Mouse (Mus musculus) embryonic facial prominence, embryonic 12.5 days (tissue): ENCODE results near the gene Cradd. TPM values are rescaled to one million over a fixed set of nuclear protein-coding genes. Genes with fewer than 3 reads are reported as not detected.

Source experiments
- ATAC-seq: fragments of 200-750 bp; cut with Nextera tagmentation; 2 replicates; pipeline ENCODE4 v1.8.0; 2017; ENCODE audit not compliant: insufficient number of reproducible peaks, insufficient read depth, low FRiP score, low TSS enrichment
- H3K27ac ChIP-seq: fragments of 300-500 bp; sonication (generic); 2 replicates; pipeline ENCODE4 v1.5.1; 2016; ENCODE audit warnings: mild to moderate bottlenecking
- H3K27me3 ChIP-seq: fragments of 300-500 bp; sonication (generic); 2 replicates; pipeline ENCODE4 v1.6.1; 2016; ENCODE audit warnings: mild to moderate bottlenecking, moderate library complexity
- H3K36me3 ChIP-seq: fragments of 300-500 bp; sonication (generic); 2 replicates; pipeline ENCODE4 v1.6.1; 2016; ENCODE audit warnings: mild to moderate bottlenecking
- H3K4me1 ChIP-seq: fragments of 300-500 bp; sonication (generic); 2 replicates; pipeline ENCODE4 v1.6.1; 2016
- H3K4me2 ChIP-seq: fragments of 300-500 bp; sonication (generic); replicated peaks from 2 replicates; pipeline ENCODE4 v1.6.1; 2016; ENCODE audit warnings: mild to moderate bottlenecking, moderate library complexity
- H3K4me3 ChIP-seq: fragments of 300-500 bp; sonication (generic); 2 replicates; pipeline ENCODE4 v1.5.1; 2016; ENCODE audit warnings: mild to moderate bottlenecking
- H3K9ac ChIP-seq: fragments of 300-500 bp; sonication (generic); 2 replicates; pipeline ENCODE4 v1.6.1; 2016; ENCODE audit warnings: mild to moderate bottlenecking, moderate library complexity
- H3K9me3 ChIP-seq: fragments of 300-500 bp; sonication (generic); 2 replicates; pipeline ENCODE4 v1.6.1; 2016; ENCODE audit warnings: mild to moderate bottlenecking, moderate library complexity
- WGBS: fragments of 180-500 bp; shearing (Covaris S2); methylation state at CpG from one replicate; pipeline ENCODE4 v1.1.7; 2016; 5-methylcytosine and 5-hydroxymethylcytosine counted together
- polyA plus RNA-seq: library from polyadenylated mRNA; unstranded; fragments of >200 nt; fragmentation: Nextera tagmentation; extraction: Ambion mirVana; gene quantifications from 2 replicates; pipeline ENCODE4 v1.2.1, GENCODE M21; 2016

Gene Cradd
- polyA plus RNA-seq, 1 experiment from 2014 or later, result 14.1 TPM

- WGBS, result 2% methylated on average over 37 of the region's 37 CpGs
- H3K4me1 ChIP-seq, result peaks cover 25% of the 10 kb centered on the region
- peak overlapping the region; percentile 55 for H3K9ac ChIP-seq
- no peak for ATAC-seq
- H3K4me3 ChIP-seq, result peak overlapping the region; percentile 38
- H3K9me3 ChIP-seq, result no peaks in the 10 kb centered on the region
- H3K27ac ChIP-seq, result peak overlapping the region; percentile 55
- H3K36me3 ChIP-seq, result no peaks in the 10 kb centered on the region
- H3K27me3 ChIP-seq, result no peaks in the 10 kb centered on the region
- peak overlapping the region; percentile 80 for H3K4me2 ChIP-seq
Measured at GRCm38 (mm10) chr10:95264485-95265321, 59.2 kb downstream of the Cradd start.

- H3K9ac ChIP-seq, result no peak overlapping the region
- no peak for ATAC-seq
- H3K4me3 ChIP-seq, result no peak overlapping the region
- 20% methylated on average over 11 of the region's 11 CpGs for WGBS
- H3K4me1 ChIP-seq, result peaks cover 25% of the 10 kb centered on the region
- H3K27ac ChIP-seq, result no peak overlapping the region
- 0 out of 2 replicates have a peak overlapping the region, but pooled peaks have one; percentile 11 for H3K4me2 ChIP-seq
- H3K9me3 ChIP-seq, result no peaks in the 10 kb centered on the region
- H3K36me3 ChIP-seq, result no peaks in the 10 kb centered on the region
- no peaks in the 10 kb centered on the region for H3K27me3 ChIP-seq
Measured at GRCm38 (mm10) chr10:95262388-95262787, 61.5 kb downstream of the Cradd start.

DNA sequence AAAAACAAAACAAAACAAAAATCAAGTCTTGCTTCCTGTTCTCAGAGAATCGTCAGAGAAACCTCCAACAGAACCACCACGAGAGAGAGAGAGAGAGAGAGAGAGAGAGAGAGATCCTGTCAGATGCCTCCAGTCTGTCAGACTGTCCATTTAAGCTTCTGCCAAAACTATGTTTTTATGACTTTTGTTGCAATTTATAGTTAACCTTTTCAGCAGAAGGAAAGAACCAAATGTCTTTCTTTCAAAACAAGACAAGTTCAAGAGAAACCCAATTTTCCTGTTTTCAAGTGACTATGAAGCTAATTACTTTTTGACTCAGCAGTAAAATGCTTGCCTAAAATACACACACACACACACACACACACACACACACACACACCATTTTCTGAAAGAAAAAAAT lies 62.7 kb downstream of the Cradd start:
- no peak overlapping the region for H3K4me3 ChIP-seq
- WGBS, result 32% methylated on average over 2 of the region's 2 CpGs
- peaks cover 27% of the 10 kb centered on the region for H3K4me1 ChIP-seq
- no peak overlapping the region for H3K9ac ChIP-seq
- no peaks in the 10 kb centered on the region for H3K36me3 ChIP-seq
- H3K27ac ChIP-seq, result no peak overlapping the region
- no peaks in the 10 kb centered on the region for H3K27me3 ChIP-seq
- ATAC-seq, result no peak
- no peaks in the 10 kb centered on the region for H3K9me3 ChIP-seq
- H3K4me2 ChIP-seq, result no peak overlapping the region

GRCm38 (mm10) chr10:95260420-95260819 lies 63.5 kb downstream of the Cradd start:
- no peaks in the 10 kb centered on the region for H3K36me3 ChIP-seq
- no peak for ATAC-seq
- peaks cover 28% of the 10 kb centered on the region for H3K4me1 ChIP-seq
- WGBS, result 76% methylated on average over 3 of the region's 3 CpGs
- H3K27me3 ChIP-seq, result no peaks in the 10 kb centered on the region
- no peak overlapping the region for H3K9ac ChIP-seq
- no peaks in the 10 kb centered on the region for H3K9me3 ChIP-seq
- no peak overlapping the region for H3K4me2 ChIP-seq
- H3K4me3 ChIP-seq, result no peak overlapping the region
- H3K27ac ChIP-seq, result no peak overlapping the region

DNA sequence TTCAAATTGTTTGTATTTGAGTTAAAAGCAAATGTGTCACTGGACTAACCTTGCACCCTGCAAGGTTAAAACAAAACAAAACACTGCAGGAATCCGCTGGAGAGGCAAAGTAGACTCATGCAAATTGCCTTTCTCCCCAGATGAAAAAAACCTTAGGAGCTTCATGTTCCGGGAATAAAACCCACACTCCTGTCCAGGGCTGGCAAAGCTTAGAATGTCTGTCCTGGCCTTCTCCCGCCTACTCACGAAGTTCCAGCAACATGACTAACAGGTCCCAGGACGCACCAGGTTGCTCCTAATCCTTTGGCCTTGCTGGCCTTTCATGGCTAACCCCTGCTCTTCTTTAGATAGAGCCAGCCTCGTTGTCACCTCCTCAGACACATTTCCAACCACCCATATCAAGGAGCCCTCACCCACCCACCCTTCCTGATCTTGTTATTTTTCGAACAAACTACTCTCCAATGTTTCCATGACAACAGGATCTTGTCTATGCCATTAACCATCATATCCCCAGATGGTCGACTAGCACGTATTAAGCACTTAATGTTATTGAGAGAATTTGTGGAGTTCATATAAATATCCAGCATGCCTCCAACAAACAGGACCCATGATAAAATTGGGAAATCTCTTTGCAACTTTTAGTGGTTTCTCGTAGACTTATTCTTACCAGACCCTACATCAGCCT lies 65.3 kb downstream of the Cradd start:
- no peaks in the 10 kb centered on the region for H3K27me3 ChIP-seq
- peaks cover 35% of the 10 kb centered on the region for H3K4me1 ChIP-seq
- H3K9ac ChIP-seq, result no peak overlapping the region
- no peak overlapping the region for H3K4me2 ChIP-seq
- H3K4me3 ChIP-seq, result no peak overlapping the region
- 73% methylated on average over 10 of the region's 10 CpGs for WGBS
- no peaks in the 10 kb centered on the region for H3K36me3 ChIP-seq
- no peaks in the 10 kb centered on the region for H3K9me3 ChIP-seq
- ATAC-seq, result no peak
- no peak overlapping the region for H3K27ac ChIP-seq

DNA sequence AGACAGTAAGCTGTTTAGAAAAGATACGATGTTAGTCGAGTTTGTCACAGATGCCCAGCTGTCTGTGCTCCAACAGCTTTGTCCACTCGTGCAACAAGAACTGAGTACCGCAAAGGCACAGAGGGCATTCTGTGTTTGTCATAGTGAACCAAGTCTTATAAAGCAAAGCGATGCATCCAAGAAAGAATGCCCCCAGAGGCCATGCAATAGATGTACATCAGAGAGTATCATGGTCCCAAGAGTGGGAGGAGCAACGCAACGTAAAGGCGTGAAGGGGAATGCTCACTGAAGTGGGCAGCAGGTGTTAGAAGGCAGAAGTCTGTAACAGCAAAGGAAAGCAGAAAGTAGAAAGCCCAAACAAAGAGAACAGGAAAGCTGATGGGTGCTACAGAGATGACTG lies 66.0 kb downstream of the Cradd start:
- no peak overlapping the region for H3K9ac ChIP-seq
- no peaks in the 10 kb centered on the region for H3K9me3 ChIP-seq
- H3K4me2 ChIP-seq, result no peak overlapping the region
- ATAC-seq, result no peak
- H3K27me3 ChIP-seq, result no peaks in the 10 kb centered on the region
- 74% methylated on average over 8 of the region's 8 CpGs for WGBS
- H3K4me1 ChIP-seq, result peaks cover 35% of the 10 kb centered on the region
- no peak overlapping the region for H3K27ac ChIP-seq
- H3K36me3 ChIP-seq, result no peaks in the 10 kb centered on the region
- no peak overlapping the region for H3K4me3 ChIP-seq

- H3K9ac ChIP-seq, result no peak overlapping the region
- ATAC-seq, result no peak
- H3K36me3 ChIP-seq, result no peaks in the 10 kb centered on the region
- 27% methylated on average over 7 of the region's 7 CpGs for WGBS
- H3K27me3 ChIP-seq, result no peaks in the 10 kb centered on the region
- 0 out of 2 replicates have a peak overlapping the region, but pooled peaks have one; percentile 69 for H3K27ac ChIP-seq
- H3K4me3 ChIP-seq, result no peak overlapping the region
- no peak overlapping the region for H3K4me2 ChIP-seq
- peaks cover 30% of the 10 kb centered on the region for H3K4me1 ChIP-seq
- no peaks in the 10 kb centered on the region for H3K9me3 ChIP-seq
Measured at GRCm38 (mm10) chr10:95256095-95256494, 67.8 kb downstream of the Cradd start.

GRCm38 (mm10) chr10:95255018-95255680 lies 68.8 kb downstream of the Cradd start:
- Histone ChIP-seq H3K27me3 (no peaks in the 10 kb centered on the region), H3K4me2 (peak overlapping the region; percentile 36), H3K9ac (no peak overlapping the region), H3K4me3 (no peak overlapping the region), H3K36me3 (no peaks in the 10 kb centered on the region), H3K27ac (peak overlapping the region; percentile 64; the same call in 1 of the 2 replicates), H3K4me1 (peaks cover 30% of the 10 kb centered on the region), H3K9me3 (no peaks in the 10 kb centered on the region)
- 40% methylated on average over 8 of the region's 8 CpGs for WGBS
- ATAC-seq, result no peak

DNA sequence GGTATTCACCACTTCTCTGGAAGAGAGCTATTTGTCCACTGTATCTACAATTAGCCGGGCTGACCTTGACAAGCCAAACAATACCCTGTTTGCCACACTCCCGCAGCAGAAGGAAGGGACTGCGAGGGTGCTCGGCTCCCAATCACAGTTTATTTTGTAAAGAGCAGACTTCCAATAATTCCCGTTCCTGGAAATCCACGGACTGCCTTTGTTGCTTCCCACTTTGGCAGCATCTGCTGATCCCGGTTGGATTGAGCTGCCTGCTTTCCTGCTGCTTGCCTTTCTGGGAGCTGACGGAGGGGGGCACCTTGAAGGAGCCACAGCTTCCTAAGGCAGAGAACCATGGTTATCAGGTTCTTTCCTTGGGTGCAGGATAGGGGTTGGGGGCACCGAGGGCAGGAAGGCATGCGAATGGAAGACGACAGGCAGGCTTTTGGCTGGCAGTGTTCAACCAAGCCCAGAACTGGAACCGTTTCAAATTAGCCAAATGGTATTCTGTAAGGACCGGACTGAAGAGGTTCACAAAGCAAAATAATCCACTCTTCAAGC lies 69.4 kb downstream of the Cradd start:
- Histone ChIP-seq H3K27ac (peak overlapping the region; percentile 64; the same call in 1 of the 2 replicates), H3K4me3 (no peak overlapping the region), H3K27me3 (no peaks in the 10 kb centered on the region), H3K9me3 (no peaks in the 10 kb centered on the region), H3K4me1 (peaks cover 30% of the 10 kb centered on the region), H3K36me3 (no peaks in the 10 kb centered on the region), H3K9ac (no peak overlapping the region), H3K4me2 (peak overlapping the region; percentile 36)
- WGBS, result 32% methylated on average over 13 of the region's 13 CpGs
- ATAC-seq, result no peak

DNA sequence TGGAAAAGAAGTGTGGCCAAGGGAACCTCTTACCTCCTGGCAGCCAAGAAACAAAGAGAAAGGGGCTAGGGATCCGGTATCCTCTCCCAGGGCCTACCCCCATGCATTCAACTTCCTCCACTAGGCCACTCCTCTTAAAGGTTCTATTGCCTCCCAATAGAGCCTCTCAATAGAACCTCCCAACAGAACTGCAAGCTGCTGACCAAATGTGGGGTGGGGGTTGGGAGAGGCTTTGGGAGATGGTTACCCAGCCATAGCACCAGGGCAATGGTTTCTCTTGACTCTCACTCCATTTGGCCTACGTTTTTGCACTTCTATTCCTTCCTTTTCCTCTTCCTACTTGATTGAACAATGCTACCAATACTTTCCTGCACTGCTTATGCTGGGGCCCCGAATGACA lies 69.9 kb downstream of the Cradd start:
- Histone ChIP-seq H3K4me3 (no peak overlapping the region), H3K4me1 (peaks cover 33% of the 10 kb centered on the region), H3K27me3 (no peaks in the 10 kb centered on the region), H3K36me3 (no peaks in the 10 kb centered on the region), H3K4me2 (no peak overlapping the region), H3K9me3 (no peaks in the 10 kb centered on the region), H3K9ac (no peak overlapping the region), H3K27ac (peak overlapping the region; percentile 64; the same call in 1 of the 2 replicates)
- 74% methylated on average over 3 of the region's 3 CpGs for WGBS
- ATAC-seq, result no peak

GRCm38 (mm10) chr10:95251674-95252073 lies 72.3 kb downstream of the Cradd start:
- no peak overlapping the region for H3K27ac ChIP-seq
- WGBS, result 66% methylated on average over 16 of the region's 16 CpGs

More at GRCm38 (mm10) chr10:95251674-95252073, 72.3 kb downstream of the Cradd start:
- Histone ChIP-seq H3K36me3 (no peaks in the 10 kb centered on the region), H3K4me2 (no peak overlapping the region), H3K27me3 (no peaks in the 10 kb centered on the region), H3K9ac (no peak overlapping the region), H3K4me1 (peaks cover 37% of the 10 kb centered on the region), H3K9me3 (no peaks in the 10 kb centered on the region), H3K4me3 (no peak overlapping the region)
- no peak for ATAC-seq
